Mouse (Mus musculus) mouse embryonic stem cell (cell line): Measurements from ENCODE around the gene Gmds.

ENCODE experiments used
- in situ Hi-C, 2 experiments: fragments of 300-500 bp; cut with MboI; formaldehyde crosslinking; loops; 1 replicate in 1 of 2; 3 replicates in 1 of 2; pipeline ENCODE4 v1.14.3; 2019 to 2020; ENCODE audit warnings: low sequenced_read_pairs in 2 of 2, low pct_unique_long_range_greater_than_20kb in 1 of 2, mixed read lengths in 1 of 2; ENCODE audit not compliant: unreplicated experiment in 1 of 2

The Gmds gene

GRCm38 (mm10) chr13:31919716-31920115 is 418.8 kb downstream of the Gmds start:
- in situ Hi-C loops, result no loop called here

GRCm38 (mm10) chr13:31917387-31917786 is 421.2 kb downstream of the Gmds start:
- in situ Hi-C loops, result no loop called here

- in situ Hi-C loops, result no loop called here
Observed at GRCm38 (mm10) chr13:31915748-31916147, 422.8 kb downstream of the Gmds start.

GRCm38 (mm10) chr13:31914901-31915587 is 423.5 kb downstream of the Gmds start:
- in situ Hi-C loops, result no loop called here

- in situ Hi-C loops, result no loop called here
Observed at GRCm38 (mm10) chr13:31911956-31912355, 426.6 kb downstream of the Gmds start.

GRCm38 (mm10) chr13:31911362-31911761 is 427.2 kb downstream of the Gmds start:
- in situ Hi-C loops, result no loop called here

GRCm38 (mm10) chr13:31909031-31909430 is 429.5 kb downstream of the Gmds start:
- in situ Hi-C loops, result no loop called here

GRCm38 (mm10) chr13:31906514-31906913 is 432.0 kb downstream of the Gmds start:
- in situ Hi-C loops, result no loop called here

- in situ Hi-C loops, result no loop called here
Observed at GRCm38 (mm10) chr13:31900191-31900590, 438.3 kb downstream of the Gmds start.

- in situ Hi-C loops, result no loop called here
Observed at GRCm38 (mm10) chr13:31899392-31899791, 439.1 kb downstream of the Gmds start.

GRCm38 (mm10) chr13:31897493-31897892 is 441.0 kb downstream of the Gmds start:
- in situ Hi-C loops, result no loop called here

- in situ Hi-C loops, result no loop called here
Observed at GRCm38 (mm10) chr13:31894511-31894910, 444.0 kb downstream of the Gmds start.

- in situ Hi-C loops, result no loop called here
Observed at GRCm38 (mm10) chr13:31892913-31893514, 445.5 kb downstream of the Gmds start.

- in situ Hi-C loops, result no loop called here
Observed at GRCm38 (mm10) chr13:31888500-31888899, 450.0 kb downstream of the Gmds start.

GRCm38 (mm10) chr13:31885769-31886168 is 452.8 kb downstream of the Gmds start:
- in situ Hi-C loops, result no loop called here

- in situ Hi-C loops, result no loop called here
Observed at GRCm38 (mm10) chr13:31878805-31879477, 459.6 kb downstream of the Gmds start.

- in situ Hi-C loops, result no loop called here
Observed at GRCm38 (mm10) chr13:31877061-31877460, 461.5 kb downstream of the Gmds start.

- in situ Hi-C loops, result no loop called here
Observed at GRCm38 (mm10) chr13:31874427-31874826, 464.1 kb downstream of the Gmds start.

GRCm38 (mm10) chr13:31873269-31873668 is 465.3 kb downstream of the Gmds start:
- in situ Hi-C loops, result no loop called here

GRCm38 (mm10) chr13:31864786-31865185 is 473.8 kb downstream of the Gmds start:
- in situ Hi-C loops, result no loop called here
